Mouse (Mus musculus) cerebellum, adult 2 months (tissue): Measurements from ENCODE around the gene Gm17482. TPM values are rescaled to one million over a fixed set of nuclear protein-coding genes. Genes with fewer than 3 reads are reported as not detected.

Experiments used
- DNase-seq, 2 experiments: peaks; one replicate each; pipeline ENCODE4 v3.0.0; 2021
- H3K27ac ChIP-seq: fragments of 200-500 bp; 2 replicates; pipeline ENCODE4 v1.5.1; 2012; ENCODE audit warnings: low read length, control low read depth, inconsistent platforms; ENCODE audit not compliant: insufficient read depth
- H3K27me3 ChIP-seq: fragments of 200-500 bp; 2 replicates; pipeline ENCODE4 v1.6.1; 2012; ENCODE audit warnings: inconsistent platforms, mild to moderate bottlenecking, low read length, moderate library complexity; ENCODE audit not compliant: control insufficient read depth, insufficient read depth
- H3K4me1 ChIP-seq: fragments of 200-500 bp; 2 replicates; pipeline ENCODE4 v1.6.1; 2011; ENCODE audit warnings: low read length; ENCODE audit not compliant: control insufficient read depth, insufficient read depth
- H3K4me3 ChIP-seq: fragments of 200-500 bp; replicated peaks from 2 replicates; pipeline ENCODE3; 2011; ENCODE audit warnings: mild to moderate bottlenecking, low read depth, low read length, control low read depth; ENCODE audit not compliant: insufficient read depth
- CTCF ChIP-seq: fragments of 200-500 bp; IDR thresholded peaks from 2 replicates; pipeline ENCODE4 v1.5.1; 2011; ENCODE audit warnings: low read depth, mild to moderate bottlenecking, control low read depth, low read length, moderate library complexity, borderline replicate concordance; ENCODE audit not compliant: insufficient read depth
- POLR2A ChIP-seq: fragments of 200-500 bp; IDR thresholded peaks from 2 replicates; pipeline ENCODE4 v1.6.1; 2011; ENCODE audit warnings: low read length, control low read depth, borderline replicate concordance; ENCODE audit not compliant: insufficient read depth
- WGBS: fragments of 180-500 bp; shearing (Covaris S2); methylation state at CpG from one replicate; pipeline ENCODE4 v1.1.7; 2018; 5-methylcytosine and 5-hydroxymethylcytosine counted together
- polyA plus RNA-seq: library from polyadenylated mRNA; depleted of rRNA; stranded (reverse); fragments of >200 nt; gene quantifications from 2 replicates; pipeline ENCODE4 v1.2.3, GENCODE M21; 2012; rRNA removed

Gm17482 gene
- polyA plus RNA-seq, 1 experiment = not detected

GRCm38 (mm10) chr6:115307134-115307533 lies 80.0 kb downstream of the Gm17482 start:
- Histone ChIP-seq H3K4me1 (no peaks in the 10 kb centered on the region), H3K4me3 (no peak overlapping the region), H3K27ac (no peak overlapping the region), H3K27me3 (no peaks in the 10 kb centered on the region)
- 75% methylated on average over 2 of the region's 2 CpGs for WGBS
- no peak for DNase-seq
- TF ChIP-seq POLR2A = no peak
- TF ChIP-seq CTCF = no peak

Other genes starting within 250 kb of the Gm17482 start
- gene Tamm41, start 189.5 kb upstream of the Gm17482 start, polyA plus RNA-seq = 28.5 and 32.4 TPM in 2 replicates
- gene Syn2, start 92.4 kb upstream of the Gm17482 start, polyA plus RNA-seq = 272 and 292 TPM in 2 replicates
- 111 and 118 TPM in 2 replicates for gene Timp4, start 24.9 kb downstream of the Gm17482 start, polyA plus RNA-seq
- 2.1 and 2.5 TPM in 2 replicates for gene Pparg, start 133.6 kb downstream of the Gm17482 start, polyA plus RNA-seq